In genomic region chr7:126289371-126289770, GRCm38 (mm10) we compare ENCODE assay signal across 18 mouse cellular contexts. TPM values are rescaled to one million over a fixed set of nuclear protein-coding genes. Genes with fewer than 3 reads are reported as not detected.
DNase-seq lines count a peak whose midpoint lies in the region; ATAC-seq and TF ChIP-seq lines count a peak whose summit lies in the region.
"Had no signal": no experiment of that assay in that cellular context is flagged by ENCODE, and none has a peak within 500 bp of the region (broad histone marks: within the 10 kb centered on the region; RNA-seq: fewer than 3 reads in every experiment).

No protein-coding gene starts in this region.

- H3K9me3 ChIP-seq in forebrain, embryonic 15.5 days: no peaks in the 10 kb centered on the region
- H3K9me3 ChIP-seq in forebrain, embryonic 11.5 days (ENCODE audit: control insufficient read depth, low read length): no peaks in the 10 kb centered on the region
- H3K9me3 ChIP-seq: embryonic facial prominence, embryonic 10.5 days; G1E; heart, embryonic 10.5 days; limb, embryonic 10.5 days had no signal

- no peak for DNase-seq in forebrain, embryonic 11.5 days (ENCODE audit: low spot score)
- no peak for DNase-seq in layer of hippocampus, adult 2 months (ENCODE audit: low spot score in 2 of 2)
- no peak for DNase-seq in layer of hippocampus, postnatal 25 days (ENCODE audit: extremely low spot score in 1 of 2, low spot score in 1 of 2)
- DNase-seq in spleen, adult 2 months (ENCODE audit: low read depth in 1 of 2, low spot score in 2 of 2): no peak
- DNase-seq in spleen, postnatal 4 days (ENCODE audit: low spot score in 2 of 2): no peak
- no peak for DNase-seq in urinary bladder, postnatal 25 days (ENCODE audit: low spot score)
- DNase-seq: kidney, postnatal 25 days; layer of hippocampus, adult 9-11 months; lung, postnatal 4 days; thymus, adult 18-20 months; thymus, postnatal 4 days had no signal

- peaks cover 56% of the 10 kb centered on the region for H3K4me1 ChIP-seq in forebrain, embryonic 15.5 days
- H3K4me1 ChIP-seq in forebrain, embryonic 11.5 days (replicated peaks; ENCODE audit: control insufficient read depth, insufficient read depth, low read length): no peaks in the 10 kb centered on the region
- H3K4me1 ChIP-seq in spleen, adult 2 months (ENCODE audit: control insufficient read depth, insufficient read depth, insufficient read length): peaks cover 47% of the 10 kb centered on the region; the same call in 1 of the 2 replicates

- no peak overlapping the region for H3K4me2 ChIP-seq in forebrain, embryonic 15.5 days (replicated peaks)
- H3K4me2 ChIP-seq in forebrain, embryonic 11.5 days (ENCODE audit: low read depth, low read length, severe bottlenecking): no peak overlapping the region

- 63% methylated on average over 7 of the region's 7 CpGs for WGBS in forebrain, embryonic 15.5 days
- WGBS in forebrain, embryonic 11.5 days: 88% methylated on average over 7 of the region's 7 CpGs
- WGBS in spleen, adult 2 months: 87% methylated on average over 7 of the region's 7 CpGs

- peaks cover 45% of the 10 kb centered on the region for H3K36me3 ChIP-seq in forebrain, embryonic 15.5 days
- peaks cover 17% of the 10 kb centered on the region for H3K36me3 ChIP-seq in forebrain, embryonic 11.5 days (ENCODE audit: control insufficient read depth, insufficient read depth, low read length)
- peaks cover 29% of the 10 kb centered on the region for H3K36me3 ChIP-seq in spleen, adult 2 months (ENCODE audit: control insufficient read depth, insufficient read depth, low read length)
- H3K36me3 ChIP-seq: G1E had no signal

- no peak for TF ChIP-seq POLR2A in spleen, adult 2 months (IDR thresholded peaks at IDR 0.05; ENCODE audit: low read depth, low read length)

- no peaks in the 10 kb centered on the region for H3K27me3 ChIP-seq in forebrain, embryonic 15.5 days
- no peaks in the 10 kb centered on the region for H3K27me3 ChIP-seq in forebrain, embryonic 11.5 days (ENCODE audit: control insufficient read depth, insufficient read depth, low read length)
- no peaks in the 10 kb centered on the region for H3K27me3 ChIP-seq in spleen, adult 2 months (ENCODE audit: control insufficient read depth, insufficient read depth, low read length)
- H3K27me3 ChIP-seq: Patski had no signal

- ATAC-seq in forebrain, embryonic 15.5 days (replicated peaks): no peak
- no peak for ATAC-seq in forebrain, embryonic 11.5 days (replicated peaks; ENCODE audit: low FRiP score)
- ATAC-seq: intestine, postnatal 0 days; Patski had no signal

- H3K4me3 ChIP-seq in forebrain, embryonic 15.5 days: no peak overlapping the region
- no peak overlapping the region for H3K4me3 ChIP-seq in forebrain, embryonic 11.5 days (ENCODE audit: low read depth, low read length)
- no peak overlapping the region for H3K4me3 ChIP-seq in layer of hippocampus, adult 2 months
- H3K4me3 ChIP-seq in spleen, adult 2 months (ENCODE audit: extremely low read depth, insufficient read depth, insufficient read length): no peak overlapping the region
- H3K4me3 ChIP-seq: embryonic facial prominence, embryonic 10.5 days; heart, embryonic 10.5 days; limb, embryonic 10.5 days had no signal

- no peak overlapping the region for H3K9ac ChIP-seq in forebrain, embryonic 15.5 days (replicated peaks)
- no peak overlapping the region for H3K9ac ChIP-seq in forebrain, embryonic 11.5 days (ENCODE audit: low read length)

- peak overlapping the region; percentile 74 for H3K27ac ChIP-seq in forebrain, embryonic 15.5 days (replicated peaks)
- no peak overlapping the region for H3K27ac ChIP-seq in forebrain, embryonic 11.5 days (ENCODE audit: low read depth, low read length)
- peak overlapping the region; percentile 51; the same call in 1 of the 2 replicates for H3K27ac ChIP-seq in layer of hippocampus, adult 2 months
- H3K27ac ChIP-seq in spleen, adult 2 months (ENCODE audit: insufficient read depth, low read length): peak overlapping the region; percentile 88
- H3K27ac ChIP-seq: embryonic facial prominence, embryonic 10.5 days; heart, embryonic 10.5 days; limb, embryonic 10.5 days had no signal

- no peak for TF ChIP-seq CTCF in layer of hippocampus, adult 2 months (conservative IDR thresholded peaks at IDR 0.05)
- TF ChIP-seq CTCF in spleen, adult 2 months (IDR thresholded peaks at IDR 0.05; ENCODE audit: extremely low read depth, insufficient read depth, insufficient read length, insufficient replicate concordance): no peak

RNA-seq across cellular contexts. Expression of gene Sbk1, which starts 17.0 kb away (rescaled TPM):
- 336 and 348 TPM in 2 replicates for polyA plus RNA-seq in forebrain, embryonic 15.5 days (2015; fragmentation: Nextera tagmentation; extraction: Ambion mirVana)
- polyA plus RNA-seq in forebrain, embryonic 11.5 days (2014; fragmentation: Nextera tagmentation; extraction: Ambion mirVana): 194 and 214 TPM in 2 replicates
- 10 to 100 TPM; 71.9 to 73.3 TPM for total RNA-seq in layer of hippocampus, adult 2 months (2021)
- total RNA-seq in layer of hippocampus, postnatal 25 days (2021): 10 to 100 TPM; 98.2 to 99.0 TPM
- 73.4 and 99.1 TPM in 2 replicates for polyA plus RNA-seq in spleen, adult 2 months (2012; rRNA removed)
